Mouse (Mus musculus): ENCODE measurements at regions not wholly inside any gene's neighbourhood (a gene's known extent, or its start where the extent isn't known, plus 50 kb on each side); places are given as distances from the start of the nearest gene placed in this dataset.

DNA sequence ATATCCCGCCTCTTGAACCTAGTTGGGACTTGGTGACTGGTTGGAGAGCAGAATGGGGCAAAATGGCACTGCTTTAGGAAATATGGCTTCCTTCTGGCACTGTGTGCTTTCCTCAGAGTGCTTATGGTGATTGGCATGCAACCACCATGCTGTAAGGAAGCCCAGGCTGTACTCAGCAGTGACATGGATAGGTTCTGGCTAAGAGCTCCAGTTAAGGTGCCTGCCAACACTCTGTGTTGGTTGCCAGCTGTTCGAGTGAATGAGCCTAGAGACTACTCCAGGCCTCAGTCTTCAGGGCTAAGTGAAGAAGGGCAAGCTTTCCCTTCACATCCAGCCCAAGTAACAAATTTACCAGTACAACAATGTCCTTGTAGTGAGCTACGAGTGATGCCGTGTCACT lies 301.9 kb downstream of the Otol1 start:
- H3K4me1 ChIP-seq (ENCODE audit: control insufficient read depth, insufficient read depth, low read length), result no peaks in the 10 kb centered on the region
- H3K36me3 ChIP-seq (ENCODE audit: control insufficient read depth, insufficient read depth, low read length), result no peaks in the 10 kb centered on the region
- no peak overlapping the region for H3K4me3 ChIP-seq (ENCODE audit: insufficient read depth, low read depth, low read length)
- 88% methylated on average over 4 of the region's 4 CpGs for WGBS
- no peak for TF ChIP-seq POLR2A (IDR thresholded peaks at IDR 0.05; ENCODE audit: low read depth, low read length)
- TF ChIP-seq CTCF (conservative IDR thresholded peaks at IDR 0.05; ENCODE audit: insufficient read depth, insufficient read length, low read depth, low read length), result no peak
- no peak for DNase-seq
- no peaks in the 10 kb centered on the region for H3K27me3 ChIP-seq (replicated peaks; ENCODE audit: control insufficient read depth, insufficient read depth, low read length)
- no peak overlapping the region for H3K27ac ChIP-seq (ENCODE audit: insufficient read depth, low read depth, low read length)

DNA sequence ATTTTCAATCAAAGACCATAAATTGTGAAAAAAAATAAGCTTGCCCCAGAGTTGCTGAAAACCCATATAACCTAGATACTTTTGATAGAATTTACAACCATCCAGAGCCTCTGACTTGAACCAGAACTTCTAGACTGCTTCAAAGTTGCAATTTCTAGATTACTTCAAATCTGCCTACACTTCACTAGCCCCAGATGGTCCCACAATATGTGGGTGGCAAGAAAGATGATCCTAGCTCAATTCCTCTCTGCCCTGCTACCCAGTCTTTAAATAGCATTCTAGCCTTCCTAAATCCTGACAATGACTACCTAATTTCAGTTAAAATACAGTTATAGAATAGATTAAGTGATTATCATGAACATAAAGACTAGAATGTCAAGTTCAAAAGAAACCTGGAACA lies 303.6 kb downstream of the Otol1 start:
- no peak for TF ChIP-seq POLR2A (IDR thresholded peaks at IDR 0.05; ENCODE audit: low read depth, low read length)
- no peak for TF ChIP-seq CTCF (conservative IDR thresholded peaks at IDR 0.05; ENCODE audit: insufficient read depth, insufficient read length, low read depth, low read length)
- no peaks in the 10 kb centered on the region for H3K36me3 ChIP-seq (ENCODE audit: control insufficient read depth, insufficient read depth, low read length)
- no peaks in the 10 kb centered on the region for H3K4me1 ChIP-seq (ENCODE audit: control insufficient read depth, insufficient read depth, low read length)

DNA sequence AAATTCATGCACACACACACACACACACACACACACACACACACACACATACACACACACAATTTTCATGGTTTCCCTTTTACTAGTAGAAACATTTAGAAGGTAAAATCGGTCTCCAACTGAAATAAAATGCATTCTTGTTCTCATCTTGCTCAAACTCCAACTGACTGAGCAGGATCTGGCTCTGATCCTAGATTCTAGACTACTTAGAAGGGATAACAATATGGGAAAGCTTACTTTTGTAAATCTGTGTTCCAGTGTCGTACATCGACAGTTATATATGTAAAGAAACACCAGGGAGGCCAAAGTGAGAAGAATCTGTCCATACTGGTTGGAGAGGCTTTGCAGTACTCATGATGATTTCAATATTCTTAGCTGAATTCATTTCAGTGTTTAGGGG lies 304.6 kb downstream of the Otol1 start:
- H3K36me3 ChIP-seq (ENCODE audit: control insufficient read depth, insufficient read depth, low read length), result no peaks in the 10 kb centered on the region
- TF ChIP-seq CTCF (conservative IDR thresholded peaks at IDR 0.05; ENCODE audit: insufficient read depth, insufficient read length, low read depth, low read length) (no peak), POLR2A (IDR thresholded peaks at IDR 0.05; ENCODE audit: low read depth, low read length) (no peak)
- no peak overlapping the region for H3K4me3 ChIP-seq (ENCODE audit: insufficient read depth, low read depth, low read length)
- no peaks in the 10 kb centered on the region for H3K4me1 ChIP-seq (ENCODE audit: control insufficient read depth, insufficient read depth, low read length)
- DNase-seq, result no peak
- H3K27me3 ChIP-seq (replicated peaks; ENCODE audit: control insufficient read depth, insufficient read depth, low read length), result no peaks in the 10 kb centered on the region
- H3K27ac ChIP-seq (ENCODE audit: insufficient read depth, low read depth, low read length), result no peak overlapping the region
- WGBS, result 82% methylated on average over 3 of the region's 3 CpGs

More for the DNA sequence above, 303.6 kb downstream of the Otol1 start:
- DNase-seq, result no peak
- H3K27me3 ChIP-seq (replicated peaks; ENCODE audit: control insufficient read depth, insufficient read depth, low read length), result no peaks in the 10 kb centered on the region
- no peak overlapping the region for H3K27ac ChIP-seq (ENCODE audit: insufficient read depth, low read depth, low read length)
- H3K4me3 ChIP-seq (ENCODE audit: insufficient read depth, low read depth, low read length), result no peak overlapping the region

DNA sequence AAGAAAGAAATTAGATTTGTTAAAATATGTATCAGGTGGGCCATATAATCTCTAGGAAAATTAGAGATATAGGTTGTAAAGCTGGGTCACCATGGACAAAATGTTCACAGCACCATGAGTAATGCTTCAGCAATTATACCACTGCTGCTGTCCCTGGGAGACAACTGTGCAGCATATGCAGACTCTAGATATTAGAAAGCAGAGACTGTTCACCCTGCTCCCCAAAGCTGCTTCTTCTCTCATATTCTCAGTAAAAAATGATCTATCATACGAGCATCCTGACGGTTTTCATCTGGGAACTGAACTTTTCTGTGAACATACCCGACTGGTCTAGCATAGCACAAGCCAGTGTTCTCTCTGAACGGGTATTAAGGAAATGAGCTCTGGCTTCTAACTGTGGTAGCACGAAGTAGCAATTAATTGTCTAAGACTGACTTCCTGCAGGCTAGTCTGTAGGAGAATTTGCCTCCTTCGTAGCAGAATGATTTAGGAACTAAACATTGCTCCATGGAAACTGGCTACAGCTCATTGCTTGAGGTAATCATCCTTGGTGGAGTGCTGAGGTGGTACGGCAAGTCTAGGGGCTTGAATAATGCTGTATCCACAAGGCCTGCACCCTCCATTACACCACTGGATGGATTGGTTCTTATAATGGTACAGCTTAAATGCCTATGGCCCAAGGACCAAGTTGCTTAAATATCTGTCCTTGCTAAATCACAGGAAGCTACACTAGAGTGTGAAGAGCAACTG lies 305.9 kb downstream of the Otol1 start:
- Histone ChIP-seq H3K27ac (ENCODE audit: insufficient read depth, low read depth, low read length) (no peak overlapping the region), H3K27me3 (replicated peaks; ENCODE audit: control insufficient read depth, insufficient read depth, low read length) (no peaks in the 10 kb centered on the region), H3K36me3 (ENCODE audit: control insufficient read depth, insufficient read depth, low read length) (no peaks in the 10 kb centered on the region), H3K4me1 (ENCODE audit: control insufficient read depth, insufficient read depth, low read length) (no peaks in the 10 kb centered on the region), H3K4me3 (ENCODE audit: insufficient read depth, low read depth, low read length) (no peak overlapping the region)
- TF ChIP-seq CTCF (conservative IDR thresholded peaks at IDR 0.05; ENCODE audit: insufficient read depth, insufficient read length, low read depth, low read length) (no peak), POLR2A (IDR thresholded peaks at IDR 0.05; ENCODE audit: low read depth, low read length) (no peak)
- 32% methylated on average over 7 of the region's 7 CpGs for WGBS
- DNase-seq, result no peak

DNA sequence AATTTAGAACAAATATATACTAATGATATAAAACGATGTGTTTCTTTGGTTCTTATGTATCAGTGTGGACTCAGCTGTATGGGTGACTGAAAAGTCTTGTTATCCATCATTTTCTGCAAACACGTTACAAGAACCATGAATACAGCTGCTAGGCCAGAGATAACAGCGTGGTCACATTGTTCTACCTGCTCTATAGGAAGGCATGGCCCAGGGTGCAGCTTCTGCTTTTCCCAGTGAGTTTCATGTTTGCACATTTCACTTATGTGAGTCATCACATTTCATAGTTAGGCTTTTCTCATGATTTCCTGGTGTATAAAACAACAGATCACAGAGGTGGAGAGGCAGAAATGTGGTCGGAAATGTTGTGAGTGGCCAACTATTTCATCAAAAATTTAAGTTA lies 306.8 kb downstream of the Otol1 start:
- no peak for DNase-seq
- no peaks in the 10 kb centered on the region for H3K36me3 ChIP-seq (ENCODE audit: control insufficient read depth, insufficient read depth, low read length)
- TF ChIP-seq CTCF (conservative IDR thresholded peaks at IDR 0.05; ENCODE audit: insufficient read depth, insufficient read length, low read depth, low read length) (no peak), POLR2A (IDR thresholded peaks at IDR 0.05; ENCODE audit: low read depth, low read length) (no peak)
- no peak overlapping the region for H3K27ac ChIP-seq (ENCODE audit: insufficient read depth, low read depth, low read length)
- no peaks in the 10 kb centered on the region for H3K27me3 ChIP-seq (replicated peaks; ENCODE audit: control insufficient read depth, insufficient read depth, low read length)
- H3K4me3 ChIP-seq (ENCODE audit: insufficient read depth, low read depth, low read length), result no peak overlapping the region
- WGBS, result 77% methylated on average over 4 of the region's 4 CpGs
- no peaks in the 10 kb centered on the region for H3K4me1 ChIP-seq (ENCODE audit: control insufficient read depth, insufficient read depth, low read length)

DNA sequence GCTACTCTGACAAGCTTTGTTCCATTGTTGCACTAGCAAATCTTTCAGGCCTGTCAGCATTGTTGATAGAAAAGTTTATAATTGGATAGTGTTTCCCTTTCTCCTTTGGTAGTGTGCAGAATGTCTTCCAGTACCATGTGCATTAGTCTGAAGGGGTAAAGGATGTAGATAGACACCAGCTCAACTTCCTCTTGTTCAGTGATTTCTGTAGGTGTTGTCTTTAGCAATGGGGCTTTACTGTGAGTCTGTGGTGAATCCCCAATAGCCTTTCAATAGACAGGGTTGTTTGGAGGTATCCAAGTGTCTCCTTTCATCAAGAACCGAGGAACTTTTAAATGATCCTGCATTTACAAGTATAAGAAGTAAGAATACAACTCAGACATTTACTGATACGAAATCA lies 311.0 kb downstream of the Otol1 start:
- no peaks in the 10 kb centered on the region for H3K27me3 ChIP-seq (replicated peaks; ENCODE audit: control insufficient read depth, insufficient read depth, low read length)
- no peak overlapping the region for H3K27ac ChIP-seq (ENCODE audit: insufficient read depth, low read depth, low read length)
- no peaks in the 10 kb centered on the region for H3K4me1 ChIP-seq (ENCODE audit: control insufficient read depth, insufficient read depth, low read length)
- TF ChIP-seq CTCF (conservative IDR thresholded peaks at IDR 0.05; ENCODE audit: insufficient read depth, insufficient read length, low read depth, low read length) (no peak), POLR2A (IDR thresholded peaks at IDR 0.05; ENCODE audit: low read depth, low read length) (no peak)
- H3K4me3 ChIP-seq (ENCODE audit: insufficient read depth, low read depth, low read length), result no peak overlapping the region
- H3K36me3 ChIP-seq (ENCODE audit: control insufficient read depth, insufficient read depth, low read length), result no peaks in the 10 kb centered on the region
- 83% methylated on average over 2 of the region's 2 CpGs for WGBS
- DNase-seq, result no peak

DNA sequence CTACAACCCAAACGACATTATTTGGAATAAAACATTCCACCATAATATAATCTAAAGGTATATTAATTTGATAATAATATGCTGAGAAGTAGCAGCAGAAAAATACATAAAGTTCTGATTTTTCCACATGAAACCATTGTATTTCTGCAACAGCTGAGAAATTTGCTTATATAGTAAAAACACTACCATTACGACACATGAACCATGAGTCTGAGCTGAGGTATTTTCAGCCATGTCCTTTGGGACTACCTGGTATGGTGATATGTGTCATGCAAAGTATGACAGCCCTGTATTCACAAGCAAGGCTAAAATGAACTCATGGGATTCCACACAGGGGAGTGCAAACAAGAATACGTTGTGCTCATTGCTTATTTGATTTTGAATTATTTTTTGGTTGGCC lies 311.7 kb downstream of the Otol1 start:
- no peaks in the 10 kb centered on the region for H3K36me3 ChIP-seq (ENCODE audit: control insufficient read depth, insufficient read depth, low read length)
- H3K27ac ChIP-seq (ENCODE audit: insufficient read depth, low read depth, low read length), result no peak overlapping the region
- TF ChIP-seq POLR2A (IDR thresholded peaks at IDR 0.05; ENCODE audit: low read depth, low read length) (no peak), CTCF (conservative IDR thresholded peaks at IDR 0.05; ENCODE audit: insufficient read depth, insufficient read length, low read depth, low read length) (no peak)
- H3K27me3 ChIP-seq (replicated peaks; ENCODE audit: control insufficient read depth, insufficient read depth, low read length), result no peaks in the 10 kb centered on the region
- DNase-seq, result no peak
- H3K4me3 ChIP-seq (ENCODE audit: insufficient read depth, low read depth, low read length), result no peak overlapping the region
- H3K4me1 ChIP-seq (ENCODE audit: control insufficient read depth, insufficient read depth, low read length), result no peaks in the 10 kb centered on the region
- WGBS, result 84% methylated on average over 3 of the region's 3 CpGs

All from kidney, adult 2 months (tissue).